Comparison of ENCODE assay signal across 8 mouse cellular contexts in the genomic region with DNA sequence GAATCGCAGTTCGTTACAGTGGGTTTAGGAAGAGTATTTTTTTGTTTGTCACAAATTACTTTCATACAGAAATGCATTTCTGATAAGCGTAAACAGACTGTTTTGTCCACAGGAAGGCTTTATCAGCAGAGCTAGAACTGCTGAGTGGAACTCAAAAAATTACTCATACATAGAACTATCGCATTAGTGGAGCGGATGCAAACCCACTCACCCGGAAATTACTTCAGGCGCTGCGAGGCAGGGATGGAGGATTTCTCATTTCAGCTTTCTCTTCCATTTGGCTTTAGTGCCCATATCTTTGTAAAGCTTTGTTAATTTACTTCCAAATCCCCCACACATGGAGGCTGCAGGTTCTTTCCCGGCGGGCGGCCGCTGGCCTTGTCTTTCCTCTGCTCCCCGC. TPM values are rescaled to one million over a fixed set of nuclear protein-coding genes. Genes with fewer than 3 reads are reported as not detected.
DNase-seq lines count a peak whose midpoint lies in the region; ATAC-seq and TF ChIP-seq lines count a peak whose summit lies in the region.
"Had no signal": no experiment of that assay in that cellular context is flagged by ENCODE, and none has a peak within 500 bp of the region (broad histone marks: within the 10 kb centered on the region; RNA-seq: fewer than 3 reads in every experiment).

No protein-coding gene starts in this region.

- H3K4me2 ChIP-seq in forebrain, embryonic 16.5 days (ENCODE audit: low read length), result peak overlapping the region; percentile 49
- H3K4me2 ChIP-seq in liver, embryonic 13.5 days, result peak overlapping the region; percentile 30
- H3K4me2 ChIP-seq in stomach, embryonic 16.5 days (ENCODE audit: low read depth, low read length), result peak overlapping the region; percentile 42

- no peak for TF ChIP-seq CTCF in liver, adult 2 months (IDR thresholded peaks at IDR 0.05; ENCODE audit: low read depth, low read length)

- no peaks in the 10 kb centered on the region for H3K79me2 ChIP-seq in liver, adult 2 months (ENCODE audit: control insufficient read depth, insufficient read depth, low read length)

- DNase-seq in liver, adult 2 months (ENCODE audit: extremely low read depth, low read depth, low spot score), result no peak
- no peak for DNase-seq in liver
- no peak for DNase-seq in liver, embryonic 13.5 days
- no peak for DNase-seq in right cerebral cortex, adult 18-20 months
- DNase-seq in kidney, adult 11 months, result no peak
- DNase-seq: cerebellum, adult 18-20 months had no signal

- H3K9ac ChIP-seq in liver, adult 2 months (ENCODE audit: low read depth, low read length), result no peak overlapping the region
- H3K9ac ChIP-seq in forebrain, embryonic 16.5 days (replicated peaks; ENCODE audit: low read depth, low read length), result peak overlapping the region; percentile 25; the same call in 1 of the 2 replicates
- no peak overlapping the region for H3K9ac ChIP-seq in liver, embryonic 13.5 days
- no peak overlapping the region for H3K9ac ChIP-seq in stomach, embryonic 16.5 days (ENCODE audit: low read length)

- no peak for ATAC-seq in forebrain, embryonic 16.5 days
- ATAC-seq in liver, embryonic 13.5 days (ENCODE audit: low read depth), result no peak
- ATAC-seq in stomach, embryonic 16.5 days (ENCODE audit: insufficient read depth, low FRiP score), result no peak

- no peaks in the 10 kb centered on the region for H3K36me3 ChIP-seq in liver, adult 2 months (ENCODE audit: control insufficient read depth, insufficient read depth, low read length)
- H3K36me3 ChIP-seq in forebrain, embryonic 16.5 days (ENCODE audit: control insufficient read depth, insufficient read depth), result no peaks in the 10 kb centered on the region
- no peaks in the 10 kb centered on the region for H3K36me3 ChIP-seq in liver, embryonic 13.5 days
- H3K36me3 ChIP-seq in stomach, embryonic 16.5 days (ENCODE audit: control insufficient read depth, insufficient read depth, low read length), result no peaks in the 10 kb centered on the region

- H3K4me3 ChIP-seq in liver, adult 2 months (ENCODE audit: insufficient read depth, low read depth, low read length), result peak overlapping the region; percentile 49; the same call in 1 of the 2 replicates
- peak overlapping the region; percentile 24 for H3K4me3 ChIP-seq in forebrain, embryonic 16.5 days (replicated peaks; ENCODE audit: low read length)
- H3K4me3 ChIP-seq in liver, embryonic 13.5 days (replicated peaks), result no peak overlapping the region
- peak overlapping the region; percentile 13 for H3K4me3 ChIP-seq in stomach, embryonic 16.5 days (replicated peaks; ENCODE audit: low read length)

- no peak overlapping the region for H3K27ac ChIP-seq in liver, adult 2 months (replicated peaks; ENCODE audit: insufficient read depth, low read depth, low read length)
- no peak overlapping the region for H3K27ac ChIP-seq in forebrain, embryonic 16.5 days (ENCODE audit: low read length)
- H3K27ac ChIP-seq in liver, embryonic 13.5 days, result no peak overlapping the region
- no peak overlapping the region for H3K27ac ChIP-seq in stomach, embryonic 16.5 days (ENCODE audit: low read length)

- H3K4me1 ChIP-seq in liver, adult 2 months (ENCODE audit: control insufficient read depth, insufficient read depth, low read length), result no peaks in the 10 kb centered on the region
- peaks cover 7% of the 10 kb centered on the region; the same call in 1 of the 2 replicates for H3K4me1 ChIP-seq in forebrain, embryonic 16.5 days (replicated peaks; ENCODE audit: control insufficient read depth, insufficient read depth, low read length)
- no peaks in the 10 kb centered on the region for H3K4me1 ChIP-seq in liver, embryonic 13.5 days (replicated peaks)
- H3K4me1 ChIP-seq in stomach, embryonic 16.5 days (ENCODE audit: control insufficient read depth, insufficient read depth, low read length), result no peaks in the 10 kb centered on the region

- no peak for TF ChIP-seq POLR2A in liver, adult 2 months (IDR thresholded peaks at IDR 0.05; ENCODE audit: extremely low read depth, insufficient read depth, low read length)

- H3K9me3 ChIP-seq in forebrain, embryonic 16.5 days (ENCODE audit: control insufficient read depth, low read length), result no peaks in the 10 kb centered on the region
- no peaks in the 10 kb centered on the region for H3K9me3 ChIP-seq in liver, embryonic 13.5 days (replicated peaks)
- H3K9me3 ChIP-seq in stomach, embryonic 16.5 days (replicated peaks; ENCODE audit: control insufficient read depth, low read length), result no peaks in the 10 kb centered on the region

- peaks cover 9% of the 10 kb centered on the region; the same call in 1 of the 2 replicates for H3K27me3 ChIP-seq in liver, adult 2 months (ENCODE audit: control insufficient read depth, insufficient read depth, low read length)
- H3K27me3 ChIP-seq in forebrain, embryonic 16.5 days (replicated peaks; ENCODE audit: control insufficient read depth, insufficient read depth, low read length), result no peaks in the 10 kb centered on the region
- no peaks in the 10 kb centered on the region for H3K27me3 ChIP-seq in liver, embryonic 13.5 days
- H3K27me3 ChIP-seq in stomach, embryonic 16.5 days (ENCODE audit: control insufficient read depth, insufficient read depth, low read length), result no peaks in the 10 kb centered on the region

- 21% methylated on average over 13 of the region's 13 CpGs for WGBS in liver, adult 2 months
- WGBS in forebrain, embryonic 16.5 days, result 13% methylated on average over 13 of the region's 13 CpGs
- 31% methylated on average over 13 of the region's 13 CpGs for WGBS in liver, embryonic 13.5 days (ENCODE audit: insufficient replicate concordance)
- 29% methylated on average over 13 of the region's 13 CpGs for WGBS in stomach, embryonic 16.5 days

RNA-seq across cellular contexts. Expression of a gene that starts 14.4 kb away (rescaled TPM):
- 0.81 TPM in 1 of 2 replicates, not detected in the other for total RNA-seq in liver, adult 2 months (2014; rRNA removed)
- not detected in 2 replicates for polyA plus RNA-seq in liver, adult 2 months (2012; rRNA removed)
- 165 TPM in 2 replicates for polyA plus RNA-seq in forebrain, embryonic 16.5 days (2015; fragmentation: Nextera tagmentation; extraction: Ambion mirVana)
- 0.18 and 0.35 TPM in 2 replicates for polyA plus RNA-seq in liver, embryonic 13.5 days (2015; fragmentation: Nextera tagmentation; extraction: Ambion mirVana)
- 4.9 and 6.8 TPM in 2 replicates for polyA plus RNA-seq in stomach, embryonic 16.5 days (2015; fragmentation: Nextera tagmentation; extraction: Ambion mirVana)

Comparison
In these comparisons a context has a peak if more than half of its experiments do, and no peak if none do; other contexts are left out.
1. RNA of a gene that starts 14.4 kb away (polyA plus RNA-seq): 165 TPM in forebrain, embryonic 16.5 days; 4.9 to 6.8 TPM in stomach, embryonic 16.5 days, 0.18 to 0.35 TPM in liver, embryonic 13.5 days and not detected in liver, adult 2 months; every median in the first group is over 10 times any median in the second.
2. Peak in every context shown above with its lines, with median percentiles within 50 percentile points of each other: H3K4me2 ChIP-seq.